Comparison of ENCODE assay signal across 8 mouse cellular contexts in genomic region chr8:127092383-127093112, GRCm38 (mm10). TPM values are rescaled to one million over a fixed set of nuclear protein-coding genes. Genes with fewer than 3 reads are reported as not detected.
DNase-seq lines count a peak whose midpoint lies in the region; ATAC-seq lines count a peak whose summit lies in the region.

No protein-coding gene starts in this region.

- 0 out of 2 replicates have a peak overlapping the region, but pooled peaks have one; percentile 22 for H3K4me2 ChIP-seq in hindbrain, embryonic 11.5 days (replicated peaks; ENCODE audit: low read depth, low read length)

- peak; percentile 57 for DNase-seq in kidney, postnatal 10 days
- no peak for DNase-seq in kidney, adult 11 months
- peak; percentile 16 for DNase-seq in embryonic facial prominence, embryonic 10.5 days (ENCODE audit: low spot score)
- DNase-seq in hindbrain, embryonic 11.5 days (ENCODE audit: low spot score), result peak; percentile 67
- peak; percentile 51 to 52 for DNase-seq in lung, postnatal 4 days
- peak; percentile 52 for DNase-seq in telencephalon, adult 2 months (ENCODE audit: low read depth, low spot score)
- no peak for DNase-seq in gastrocnemius, adult 8-10 months (ENCODE audit: low spot score in 2 of 2)
- DNase-seq in thymus, postnatal 4 days, result no peak

- H3K27ac ChIP-seq in embryonic facial prominence, embryonic 10.5 days (replicated peaks), result peak overlapping the region; percentile 63
- peak overlapping the region; percentile 58 for H3K27ac ChIP-seq in hindbrain, embryonic 11.5 days (ENCODE audit: low read depth, low read length)

- H3K4me1 ChIP-seq in embryonic facial prominence, embryonic 10.5 days, result peaks cover 66% of the 10 kb centered on the region
- H3K4me1 ChIP-seq in hindbrain, embryonic 11.5 days (replicated peaks; ENCODE audit: control insufficient read depth, insufficient read depth, low read length), result peaks cover 9% of the 10 kb centered on the region

- ATAC-seq in hindbrain, embryonic 11.5 days (ENCODE audit: low FRiP score), result peak; percentile 82

- no peaks in the 10 kb centered on the region for H3K9me3 ChIP-seq in embryonic facial prominence, embryonic 10.5 days
- H3K9me3 ChIP-seq in hindbrain, embryonic 11.5 days (ENCODE audit: control insufficient read depth, low read length), result no peaks in the 10 kb centered on the region

- peaks cover 7% of the 10 kb centered on the region for H3K36me3 ChIP-seq in embryonic facial prominence, embryonic 10.5 days (replicated peaks)
- no peaks in the 10 kb centered on the region for H3K36me3 ChIP-seq in hindbrain, embryonic 11.5 days (ENCODE audit: control insufficient read depth, insufficient read depth, low read length)

- WGBS in embryonic facial prominence, embryonic 10.5 days, result 43% methylated on average over 10 of the region's 10 CpGs
- WGBS in hindbrain, embryonic 11.5 days, result 31% methylated on average over 10 of the region's 10 CpGs

- no peaks in the 10 kb centered on the region for H3K27me3 ChIP-seq in embryonic facial prominence, embryonic 10.5 days (replicated peaks; ENCODE audit: low read depth, poor library complexity, severe bottlenecking)
- H3K27me3 ChIP-seq in hindbrain, embryonic 11.5 days (ENCODE audit: control insufficient read depth, insufficient read depth, low read length), result no peaks in the 10 kb centered on the region

- H3K4me3 ChIP-seq in embryonic facial prominence, embryonic 10.5 days, result peak overlapping the region; percentile 21; the same call in 1 of the 2 replicates
- no peak overlapping the region; the same call in 1 of the 2 replicates for H3K4me3 ChIP-seq in hindbrain, embryonic 11.5 days (ENCODE audit: low read depth, low read length)

- H3K9ac ChIP-seq in hindbrain, embryonic 11.5 days (ENCODE audit: low read depth, low read length), result no peak overlapping the region

RNA-seq across cellular contexts. Expression of gene Pard3, which starts 28.9 kb away (rescaled TPM):
- 30.8 and 33.4 TPM in 2 replicates for polyA plus RNA-seq in embryonic facial prominence, embryonic 10.5 days (2016; fragmentation: Nextera tagmentation; extraction: Ambion mirVana)
- 30.9 and 31.5 TPM in 2 replicates for polyA plus RNA-seq in hindbrain, embryonic 11.5 days (2014; fragmentation: Nextera tagmentation; extraction: Ambion mirVana)
- 10 to 100 TPM; 27.5 to 30.3 (median 30.2) TPM for total RNA-seq in gastrocnemius, adult 8-10 months (2022)

Comparison
In these comparisons a context has a peak if more than half of its experiments do, and no peak if none do; other contexts are left out.
1. DNase-seq: peak in kidney, postnatal 10 days (single experiment), embryonic facial prominence, embryonic 10.5 days (single experiment), hindbrain, embryonic 11.5 days (single experiment), lung, postnatal 4 days (2 of 2) and telencephalon, adult 2 months (single experiment); none in kidney, adult 11 months (single experiment), gastrocnemius, adult 8-10 months (0 of 2) and thymus, postnatal 4 days (single experiment).